Mouse (Mus musculus) right cerebral cortex, postnatal 25 days (tissue): ENCODE results near the gene Enox1.

Source experiments
- DNase-seq: peaks from one replicate; pipeline ENCODE4 v3.0.0; 2022

Enox1 gene

GRCm38 (mm10) chr14:77707279-77707678 lies 550.7 kb downstream of the Enox1 start:
- no peak for DNase-seq

- DNase-seq: no peak
Observed at GRCm38 (mm10) chr14:77708354-77709150, 552.0 kb downstream of the Enox1 start.

GRCm38 (mm10) chr14:77714931-77715535 lies 558.5 kb downstream of the Enox1 start:
- DNase-seq: no peak

GRCm38 (mm10) chr14:77716981-77717380 lies 560.4 kb downstream of the Enox1 start:
- no peak for DNase-seq

GRCm38 (mm10) chr14:77718814-77719213 lies 562.3 kb downstream of the Enox1 start:
- no peak for DNase-seq

- DNase-seq: no peak
Observed at GRCm38 (mm10) chr14:77738056-77738455, 581.5 kb downstream of the Enox1 start.

- DNase-seq: no peak
Observed at GRCm38 (mm10) chr14:77738751-77739365, 582.3 kb downstream of the Enox1 start.

- DNase-seq: no peak
Observed at GRCm38 (mm10) chr14:77739376-77739775, 582.8 kb downstream of the Enox1 start.

- DNase-seq: peak; percentile 27
Observed at GRCm38 (mm10) chr14:77744638-77745240, 588.2 kb downstream of the Enox1 start.

- no peak for DNase-seq
Observed at GRCm38 (mm10) chr14:77748920-77749319, 592.4 kb downstream of the Enox1 start.
